Mouse (Mus musculus): ENCODE results near the gene Hoxd4.
A peak's percentile ranks its signal among the peaks of the same experiment; 100 is the strongest.

Hoxd4 gene

DNA sequence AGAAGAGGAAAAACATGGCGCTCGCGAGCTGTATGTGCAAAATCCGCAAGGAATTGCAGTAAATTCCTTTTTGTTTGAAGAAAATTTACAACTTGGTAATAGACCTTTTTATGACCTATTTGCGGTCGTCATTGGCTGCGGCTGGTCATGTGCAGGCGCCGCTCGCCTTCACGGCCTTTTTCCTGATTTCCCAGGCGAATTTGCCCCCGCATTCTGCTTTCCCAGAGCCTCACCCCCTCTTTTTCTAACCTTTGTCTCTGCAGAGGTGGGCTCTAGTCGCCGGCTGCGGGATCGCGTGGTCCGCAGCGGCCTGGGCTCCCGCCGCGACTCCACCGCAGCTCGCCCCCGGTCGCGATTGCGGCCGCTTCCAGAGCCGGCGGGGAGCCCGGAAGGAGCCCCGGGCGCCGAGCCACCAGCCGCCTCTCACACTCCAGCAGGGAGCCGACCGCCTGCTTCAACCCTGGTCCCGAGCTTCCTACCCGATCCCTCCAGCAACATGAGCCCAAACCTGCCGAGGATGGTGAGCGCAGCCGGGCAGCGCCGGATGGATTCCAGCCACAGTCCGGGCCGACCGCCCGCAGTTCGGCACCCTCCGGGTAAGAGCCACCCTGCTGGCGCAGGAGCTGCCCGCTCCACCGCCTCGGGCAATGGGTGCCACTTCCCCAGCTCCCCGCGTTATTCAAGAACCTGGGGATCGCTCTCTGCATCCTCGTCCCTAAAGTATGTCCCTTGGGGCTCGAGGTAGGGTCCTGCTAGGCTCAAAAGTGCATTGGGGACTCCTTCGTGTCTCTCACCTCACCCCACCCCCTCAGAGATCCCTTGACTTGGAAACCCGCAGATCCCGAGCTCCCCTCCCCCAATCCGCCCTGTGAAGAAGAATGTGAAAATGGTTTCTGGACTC, at the start of gene Hoxd4, which contains the start of gene Hoxd3:
Gene Hoxd4 (plus strand): TSS at position 209 of the 901 bp plus-strand sequence.
Gene Hoxd3 (plus strand): TSS at position 207 of the 901 bp plus-strand sequence.
- DNase-seq, result no peak

DNA sequence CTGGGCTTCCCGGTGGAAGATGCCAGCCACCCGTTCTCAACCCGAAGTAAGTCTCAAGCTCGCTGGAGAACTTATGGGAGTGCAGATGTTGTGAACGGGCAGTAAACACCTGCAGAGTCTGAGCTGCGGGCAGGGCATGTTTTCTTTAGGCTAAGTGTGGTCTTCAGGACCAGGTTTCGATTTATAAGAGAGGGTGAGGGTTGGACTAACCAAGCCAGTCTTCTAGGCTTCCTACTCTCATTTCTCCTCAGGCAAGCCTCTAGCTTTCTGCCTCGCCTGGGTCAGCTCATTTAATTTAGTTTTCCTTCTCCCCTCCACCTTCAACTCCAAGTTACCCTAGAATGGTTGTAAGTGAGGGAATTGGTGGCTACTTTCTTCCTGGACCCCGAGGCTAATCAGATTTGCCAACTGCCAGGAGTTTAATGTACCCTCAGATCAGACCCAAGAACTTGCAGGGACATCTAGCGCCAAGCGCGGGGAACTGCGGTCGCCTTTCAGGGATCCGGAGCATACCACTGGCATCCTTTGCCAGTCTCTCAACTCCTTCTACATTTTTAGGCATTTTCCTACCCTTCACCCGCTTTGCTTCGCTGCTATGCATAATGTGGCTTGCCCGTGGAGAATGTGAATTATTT, 48.3 kb upstream of the Hoxd4 start:
- no peak for DNase-seq

DNA sequence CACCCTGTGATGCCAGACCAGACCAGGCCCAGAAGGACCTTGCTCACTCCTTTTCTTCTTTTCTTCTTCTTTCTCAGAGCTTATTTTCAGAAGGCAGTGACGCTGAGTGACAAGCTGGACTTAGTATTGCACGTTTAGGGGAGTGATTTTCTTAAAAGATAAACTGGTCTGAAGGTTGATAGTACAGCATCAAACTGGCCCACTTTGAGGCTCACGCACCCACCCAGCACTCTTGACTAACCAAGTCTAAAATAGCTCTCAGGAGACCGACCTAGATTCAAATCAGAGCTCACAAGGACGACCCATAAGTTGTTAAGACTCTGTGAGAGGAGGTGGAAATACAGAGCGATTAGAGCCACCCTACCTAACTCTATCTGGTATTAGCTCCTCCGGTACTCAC, 45.3 kb upstream of the Hoxd4 start:
- no peak for DNase-seq

DNA sequence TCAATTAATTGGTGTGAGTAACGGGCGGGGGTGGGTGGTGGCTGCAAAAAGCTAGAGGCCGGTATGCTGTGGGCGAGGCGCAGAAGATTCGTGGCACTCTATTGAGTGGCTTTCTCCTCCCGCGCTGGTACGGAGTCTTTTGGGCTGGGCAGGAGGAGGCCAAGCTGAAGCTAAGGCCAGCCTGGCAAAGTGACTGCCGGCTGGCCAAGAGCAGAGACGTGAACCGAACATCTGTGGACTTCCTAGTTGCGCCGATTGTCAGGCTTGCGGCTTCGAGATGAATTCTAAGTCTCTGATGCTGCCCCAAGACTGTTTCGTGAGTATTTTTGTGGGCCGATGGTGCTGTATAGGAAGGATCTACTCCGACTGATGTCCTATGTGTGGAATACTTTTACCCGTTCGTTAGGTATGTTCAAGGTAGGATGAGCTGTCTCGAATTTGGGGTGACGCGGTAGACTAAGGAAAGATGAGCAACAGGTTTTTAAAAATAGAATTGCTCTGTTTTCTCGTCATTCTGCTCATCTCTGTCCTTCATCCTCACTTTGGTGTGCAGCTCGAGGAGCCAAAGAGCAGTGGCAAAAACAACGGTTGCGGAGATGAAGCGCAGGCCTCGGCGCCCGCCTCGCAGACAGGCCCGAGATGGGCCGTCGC, 44.4 kb upstream of the Hoxd4 start:
- DNase-seq, result no peak

DNA sequence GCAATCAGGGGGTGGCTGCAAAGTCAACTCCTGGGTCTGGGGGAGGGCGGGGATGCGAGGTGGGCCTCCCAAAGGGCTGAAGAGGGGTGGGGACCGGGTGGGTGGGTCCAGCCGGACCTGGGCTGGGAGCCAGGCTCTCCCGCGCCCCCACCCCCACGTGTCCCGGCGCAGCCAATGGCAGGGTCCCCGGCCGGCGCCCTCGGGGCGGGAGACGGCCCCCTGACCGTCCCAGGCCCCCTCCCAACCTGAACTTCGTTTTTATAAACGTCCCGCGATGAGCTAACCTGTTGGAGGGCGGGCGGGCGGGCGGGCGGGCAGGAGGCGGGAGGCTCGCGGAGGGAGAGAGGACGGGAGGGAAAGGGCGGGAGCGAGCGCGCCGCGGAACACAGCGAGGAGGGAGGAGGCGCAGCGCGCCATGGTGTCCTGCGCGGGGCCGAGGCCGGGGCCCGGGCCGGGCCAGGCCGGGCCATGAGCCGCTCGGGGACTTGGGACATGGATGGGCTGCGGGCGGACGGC, 43.8 kb upstream of the Hoxd4 start, which contains the start of gene Hoxd13:
Gene Hoxd13 (plus strand): TSS at position 469 of the 516 bp plus-strand sequence.
- DNase-seq, result no peak

DNA sequence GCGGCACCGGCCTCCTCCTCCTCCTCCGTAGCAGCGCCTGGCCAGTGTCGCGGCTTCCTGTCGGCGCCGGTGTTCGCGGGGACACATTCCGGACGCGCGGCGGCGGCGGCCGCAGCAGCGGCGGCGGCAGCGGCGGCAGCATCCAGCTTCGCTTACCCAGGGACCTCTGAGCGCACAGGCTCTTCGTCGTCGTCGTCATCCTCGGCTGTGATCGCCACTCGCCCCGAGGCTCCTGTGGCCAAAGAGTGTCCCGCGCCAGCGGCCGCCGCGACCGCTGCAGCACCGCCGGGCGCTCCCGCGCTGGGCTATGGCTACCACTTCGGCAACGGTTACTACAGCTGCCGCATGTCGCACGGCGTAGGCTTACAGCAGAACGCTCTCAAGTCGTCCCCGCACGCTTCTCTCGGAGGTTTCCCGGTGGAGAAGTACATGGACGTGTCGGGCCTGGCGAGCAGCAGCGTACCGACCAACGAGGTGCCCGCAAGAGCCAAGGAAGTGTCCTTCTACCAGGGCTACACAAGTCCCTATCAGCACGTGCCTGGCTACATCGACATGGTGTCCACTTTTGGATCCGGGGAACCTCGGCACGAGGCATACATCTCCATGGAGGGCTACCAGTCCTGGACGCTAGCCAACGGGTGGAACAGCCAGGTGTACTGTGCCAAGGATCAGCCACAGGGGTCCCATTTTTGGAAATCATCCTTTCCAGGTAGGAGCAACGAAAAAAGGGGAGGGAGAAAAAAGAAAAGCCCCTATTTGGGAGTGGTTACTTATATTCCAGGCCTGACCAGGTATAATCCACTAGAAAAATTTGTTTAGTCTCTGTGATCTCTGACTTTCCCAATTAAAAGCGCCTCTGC, 43.1 kb upstream of the Hoxd4 start:
- no peak for DNase-seq

DNA sequence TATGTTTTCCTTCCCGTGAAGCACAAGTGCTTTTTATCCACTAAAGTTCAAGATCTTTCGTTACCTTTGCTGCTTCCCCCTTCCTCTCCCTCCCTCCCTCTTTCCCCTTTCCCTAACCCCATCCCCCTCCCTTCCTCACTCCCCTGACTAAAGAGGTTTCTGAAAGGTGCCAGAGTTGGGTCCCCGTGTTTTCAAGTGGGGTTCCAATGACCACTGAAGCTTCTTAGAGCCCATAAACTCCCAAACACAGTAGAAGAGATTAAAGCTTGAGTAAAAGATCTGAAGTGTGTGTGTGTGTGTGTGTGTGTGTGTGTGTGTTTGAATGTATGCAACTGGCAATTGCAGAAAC, 42.5 kb upstream of the Hoxd4 start:
- DNase-seq, result no peak

DNA sequence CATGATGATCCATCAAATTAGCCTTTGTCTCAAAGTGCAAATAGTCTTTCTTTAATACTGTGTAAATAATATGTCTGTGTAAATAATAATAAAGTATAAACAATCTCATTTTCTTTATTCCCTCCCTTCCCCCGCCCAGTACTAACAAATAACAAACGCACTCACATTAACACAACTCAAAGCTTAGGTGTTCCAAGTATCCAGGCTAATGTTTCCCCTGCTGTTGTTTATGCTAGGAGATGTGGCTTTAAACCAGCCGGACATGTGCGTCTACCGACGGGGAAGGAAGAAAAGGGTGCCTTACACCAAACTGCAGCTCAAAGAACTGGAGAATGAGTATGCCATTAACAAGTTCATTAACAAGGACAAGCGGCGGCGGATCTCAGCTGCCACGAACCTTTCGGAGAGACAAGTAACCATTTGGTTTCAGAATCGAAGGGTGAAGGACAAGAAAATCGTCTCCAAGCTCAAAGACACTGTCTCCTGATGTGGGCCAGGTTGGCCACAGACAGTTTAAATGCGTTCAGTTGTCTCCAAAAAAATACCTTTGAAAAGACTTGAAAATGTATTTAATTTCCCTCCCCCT, 42.0 kb upstream of the Hoxd4 start:
- DNase-seq, result no peak

DNA sequence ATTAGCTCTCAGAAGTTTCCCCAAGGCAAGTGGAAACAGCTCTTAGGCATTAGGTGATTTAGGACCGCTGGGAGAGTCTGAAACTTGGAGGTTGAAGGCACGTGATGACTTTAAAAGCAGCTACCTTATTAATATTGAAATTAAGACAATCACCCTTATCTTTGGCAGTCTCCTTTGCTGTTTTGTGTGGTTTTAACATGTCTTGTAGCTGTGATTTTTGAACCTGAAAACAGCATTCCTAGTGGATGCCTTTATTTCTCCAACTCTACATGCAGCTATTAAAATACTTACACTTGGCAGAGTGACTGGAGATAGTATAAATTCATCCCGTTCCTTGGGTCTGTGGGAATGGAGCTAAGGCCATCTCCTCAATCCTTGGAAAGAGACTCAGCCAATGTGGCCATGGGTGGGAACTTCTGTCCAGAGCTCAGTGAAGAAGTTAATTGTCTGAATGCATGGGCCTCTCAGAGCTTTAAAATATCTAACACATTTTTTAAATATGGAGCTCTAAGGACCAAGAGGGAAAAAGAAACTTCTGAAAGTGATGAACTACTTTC, 41.0 kb upstream of the Hoxd4 start:
- DNase-seq, result no peak

DNA sequence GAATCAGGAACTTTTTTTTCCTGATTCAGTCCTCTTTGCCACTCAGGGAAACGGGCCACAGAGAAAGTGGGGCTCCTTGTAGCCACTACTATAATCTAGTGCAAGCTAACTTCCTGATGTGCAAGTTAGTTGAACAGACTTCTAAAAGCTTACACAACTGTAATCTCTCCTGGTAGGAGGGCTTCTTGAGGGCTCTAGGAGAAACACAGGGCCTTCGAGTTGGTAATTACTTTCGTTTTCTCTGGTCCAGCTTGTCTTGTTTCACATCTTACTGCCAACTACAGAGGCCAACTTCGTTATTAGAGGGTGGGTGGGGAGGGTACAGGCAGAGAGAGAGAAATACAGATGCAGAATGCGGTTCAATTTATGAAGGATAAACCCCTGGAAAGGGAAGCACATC, 39.9 kb upstream of the Hoxd4 start:
- DNase-seq, result no peak

DNA sequence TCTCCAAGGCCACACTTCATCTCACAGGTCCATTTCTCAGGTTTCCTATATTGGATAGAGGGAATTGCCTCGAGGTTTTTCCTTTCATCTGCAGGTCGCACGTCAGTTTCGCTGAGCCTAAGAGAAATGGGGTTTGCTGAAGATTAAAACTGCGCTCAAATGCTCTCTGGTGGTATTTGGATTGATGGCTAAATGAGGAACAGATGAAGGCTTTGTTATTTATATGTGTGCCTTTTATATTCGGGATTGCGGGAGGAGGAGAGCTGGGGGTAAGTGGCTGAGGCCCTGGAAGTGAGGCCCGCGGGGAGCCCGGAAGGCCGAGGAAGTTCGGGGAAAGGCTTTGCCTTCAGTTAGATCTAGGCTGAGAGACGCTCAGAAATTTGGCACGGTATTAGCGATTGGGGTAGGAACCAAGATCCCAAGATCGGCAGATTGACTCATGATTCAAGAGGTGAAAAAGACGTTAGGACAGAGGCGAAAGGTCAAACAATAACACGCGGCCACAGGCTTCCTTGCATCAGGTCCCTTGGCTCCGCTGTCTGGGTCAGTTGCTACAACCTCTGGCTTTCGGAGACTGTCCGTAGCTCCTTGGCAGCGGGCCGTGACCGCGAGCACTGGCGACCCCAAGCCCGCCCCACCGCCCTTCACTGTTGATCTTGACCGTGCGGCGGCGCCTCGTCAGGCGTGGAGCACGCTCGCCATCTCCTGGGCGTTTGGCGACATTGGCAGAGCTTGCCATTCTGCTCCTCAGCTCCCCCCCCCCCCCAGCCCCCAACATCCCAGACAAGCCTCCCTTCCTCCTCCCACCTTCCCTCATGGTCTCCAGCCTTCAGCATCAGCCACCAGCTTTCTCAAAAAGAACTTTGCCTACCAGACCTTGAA, 39.0 kb upstream of the Hoxd4 start:
- peak; percentile 54 for DNase-seq

DNA sequence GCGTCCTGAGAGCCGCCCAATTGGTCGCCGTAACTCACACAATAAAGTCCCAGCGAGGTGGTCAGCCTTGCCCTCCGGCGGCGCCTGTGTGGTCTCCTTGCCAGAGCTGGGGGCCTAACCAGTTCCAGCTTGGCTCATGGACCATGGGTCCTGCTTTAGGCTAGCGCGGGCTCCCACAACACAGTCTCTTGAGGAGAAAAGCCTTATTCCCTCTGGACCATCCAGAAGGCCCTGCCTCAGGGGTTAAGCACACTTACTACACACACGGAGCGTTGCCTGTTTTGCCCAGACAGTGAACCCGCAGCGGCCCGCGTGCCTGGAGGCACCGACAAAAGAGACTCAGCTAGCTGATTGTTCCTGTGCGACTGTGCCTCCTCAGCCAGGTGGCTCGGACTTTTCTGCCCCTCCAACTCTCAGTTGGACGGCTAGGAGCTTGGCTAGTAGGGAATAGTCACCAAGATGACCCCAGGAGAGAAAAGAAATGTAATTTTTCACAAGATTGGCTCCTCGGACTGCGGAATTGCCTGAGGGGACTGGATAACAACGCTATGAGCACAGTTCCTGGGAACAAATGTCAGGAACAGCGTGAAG, 37.8 kb upstream of the Hoxd4 start:
- no peak for DNase-seq

DNA sequence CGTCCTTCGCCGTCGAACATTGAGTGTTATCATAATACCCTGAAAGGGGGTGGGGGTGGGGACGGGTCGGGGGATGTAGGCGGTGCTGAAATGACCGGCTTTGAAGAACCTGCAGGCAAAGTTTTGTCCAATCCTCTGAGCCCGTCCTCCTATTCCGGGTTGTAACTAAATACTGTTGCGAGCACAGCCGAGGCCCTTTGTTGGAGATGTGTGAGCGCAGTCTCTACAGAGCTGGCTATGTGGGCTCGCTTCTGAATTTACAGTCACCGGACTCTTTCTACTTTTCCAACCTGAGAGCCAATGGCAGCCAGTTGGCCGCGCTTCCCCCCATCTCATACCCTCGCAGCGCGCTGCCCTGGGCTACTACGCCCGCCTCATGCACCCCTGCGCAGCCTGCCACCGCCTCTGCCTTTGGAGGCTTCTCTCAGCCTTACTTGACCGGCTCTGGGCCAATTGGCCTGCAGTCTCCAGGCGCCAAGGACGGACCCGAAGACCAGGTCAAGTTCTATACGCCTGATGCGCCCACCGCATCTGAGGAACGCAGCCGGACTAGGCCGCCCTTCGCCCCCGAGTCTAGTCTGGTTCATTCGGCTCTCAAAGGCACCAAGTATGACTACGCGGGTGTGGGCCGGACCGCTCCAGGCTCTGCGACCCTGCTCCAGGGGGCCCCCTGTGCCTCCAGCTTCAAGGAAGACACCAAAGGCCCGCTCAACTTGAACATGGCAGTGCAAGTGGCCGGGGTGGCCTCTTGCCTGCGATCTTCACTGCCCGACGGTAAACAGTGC, 36.7 kb upstream of the Hoxd4 start, which contains the start of gene Hoxd12:
Gene Hoxd12 (plus strand): TSS at position 133 of the 785 bp plus-strand sequence.
- DNase-seq, result no peak

DNA sequence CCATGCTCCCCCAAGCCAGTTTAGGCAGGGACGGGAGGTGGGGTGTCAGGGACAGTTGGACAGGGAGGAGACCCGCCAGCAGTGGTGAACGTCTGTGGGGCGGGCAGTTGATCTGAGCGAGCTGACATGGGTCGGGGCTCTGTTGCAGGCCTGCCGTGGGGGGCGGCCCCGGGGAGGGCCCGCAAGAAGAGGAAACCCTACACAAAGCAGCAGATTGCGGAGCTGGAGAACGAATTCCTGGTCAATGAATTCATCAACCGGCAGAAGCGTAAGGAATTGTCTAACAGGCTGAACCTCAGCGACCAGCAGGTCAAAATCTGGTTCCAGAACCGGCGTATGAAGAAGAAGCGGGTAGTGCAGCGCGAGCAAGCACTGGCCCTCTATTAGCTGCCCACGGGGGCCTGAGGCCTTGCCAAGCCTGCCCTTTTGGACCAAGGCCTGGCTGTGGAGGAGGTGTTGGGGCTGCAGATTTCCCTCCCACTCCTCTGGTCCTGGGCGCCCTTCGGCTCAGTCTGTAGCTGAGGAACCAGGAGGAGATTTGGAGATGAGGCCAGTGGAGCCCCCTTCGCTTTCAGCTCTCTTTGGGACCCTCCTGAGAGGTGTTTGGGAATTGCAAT, 36.0 kb upstream of the Hoxd4 start:
- no peak for DNase-seq

DNA sequence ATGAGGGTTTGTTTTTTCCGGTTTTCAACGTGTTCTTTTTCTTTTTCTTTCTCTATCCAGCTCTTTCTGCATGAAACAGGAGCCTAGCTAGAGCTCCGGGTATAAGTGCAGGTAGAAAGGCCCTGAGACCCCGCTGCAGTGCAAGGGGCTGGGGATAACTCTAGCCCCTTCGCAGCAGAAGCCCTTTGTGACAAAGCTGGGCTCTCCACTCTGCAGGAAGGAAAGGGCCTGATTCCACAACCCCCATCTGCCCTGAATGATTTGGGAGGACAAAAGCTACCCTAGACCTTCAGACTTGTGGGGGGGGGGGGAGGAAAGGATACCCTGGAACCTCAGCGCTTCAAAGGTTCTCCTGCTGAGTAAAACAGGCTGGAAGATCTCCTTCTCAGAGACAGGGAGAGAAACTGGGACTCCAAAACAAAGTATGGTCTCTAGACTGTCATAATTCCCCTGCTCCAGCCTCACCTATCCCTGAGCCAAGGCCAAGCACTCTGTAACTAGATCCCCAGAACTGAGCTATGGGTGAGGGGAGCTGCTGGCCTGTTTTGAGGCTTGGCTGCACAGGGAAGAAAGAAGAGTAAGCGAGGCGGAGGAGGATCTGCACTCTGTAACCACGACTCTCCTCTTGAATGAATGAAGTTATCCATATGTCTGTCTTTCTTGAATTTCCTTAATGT, 35.2 kb upstream of the Hoxd4 start:
- DNase-seq, result no peak

DNA sequence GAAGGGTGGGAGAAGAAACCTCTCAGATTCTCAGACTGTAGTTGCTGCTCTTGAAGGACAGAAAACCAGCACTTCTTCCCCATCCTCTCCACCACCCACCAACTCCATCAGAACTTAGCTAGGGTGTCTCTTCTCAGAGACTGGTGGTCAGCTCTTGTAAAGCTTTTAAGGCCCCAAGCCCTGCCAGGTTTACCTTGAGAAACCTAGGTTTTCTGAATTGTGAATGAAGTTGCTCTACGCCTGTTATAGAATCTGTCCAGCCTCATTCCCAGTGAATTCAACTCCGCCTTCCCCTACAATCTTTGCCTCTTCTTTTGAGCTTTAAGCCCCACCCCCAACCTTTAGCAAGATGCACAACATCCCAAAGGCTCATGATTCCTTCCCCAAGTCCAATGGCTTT, 34.6 kb upstream of the Hoxd4 start:
- DNase-seq, result no peak

DNA sequence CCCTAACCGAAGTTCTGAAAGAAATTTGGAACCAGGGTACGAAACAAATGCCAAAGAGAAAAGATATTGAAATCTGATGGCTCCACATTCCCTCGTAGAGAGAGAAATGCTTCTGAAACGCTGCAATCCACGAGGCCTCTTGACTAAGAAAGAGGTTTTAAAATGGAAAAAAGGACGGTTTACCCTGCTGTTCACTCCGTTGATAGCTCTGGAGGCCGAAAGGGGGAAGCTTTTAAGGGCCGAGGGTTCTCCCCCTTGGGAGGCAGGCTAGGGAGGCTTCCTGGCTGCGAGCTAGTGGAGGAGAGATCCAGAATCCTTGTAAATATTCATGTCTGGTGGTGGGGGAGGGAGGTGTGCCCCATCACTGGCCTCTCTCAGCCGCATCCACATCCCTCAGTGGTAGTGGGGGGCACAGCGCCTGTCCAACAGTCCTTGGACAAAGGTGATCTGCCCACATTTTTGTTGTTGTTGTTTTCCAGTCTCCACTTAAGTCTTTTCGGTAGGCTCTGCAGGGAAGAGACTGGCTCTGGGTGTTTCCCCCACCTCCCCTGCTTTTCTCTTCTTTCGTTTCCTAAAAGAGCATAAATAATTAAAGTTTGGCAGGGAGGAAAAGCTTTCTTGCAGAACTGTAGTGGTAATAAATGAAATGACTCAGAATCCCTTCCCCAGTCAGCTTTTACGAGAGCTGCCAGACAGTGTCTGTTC, 32.7 kb upstream of the Hoxd4 start, which contains the start of gene Hoxd11:
Gene Hoxd11 (plus strand): TSS at position 667 of the 705 bp plus-strand sequence.
- no peak for DNase-seq

DNA sequence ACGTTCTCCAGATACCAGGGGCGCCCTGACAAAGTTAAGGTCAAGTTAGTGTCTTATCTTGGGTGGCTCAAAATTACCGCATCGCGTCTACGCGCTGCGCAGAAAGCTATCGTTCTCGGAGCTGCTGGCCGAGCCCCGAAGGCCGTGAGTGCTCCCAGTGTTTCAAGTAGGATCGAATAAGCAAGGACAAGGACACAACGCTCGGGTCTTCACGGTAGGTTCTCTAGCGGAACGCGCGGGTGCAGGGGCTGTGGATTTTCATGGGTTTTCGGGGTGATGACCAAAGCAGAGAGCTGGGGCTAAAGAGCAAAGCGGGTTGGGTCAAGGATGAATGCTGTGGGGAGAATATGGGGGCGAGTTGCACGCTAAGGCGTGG, 32.1 kb upstream of the Hoxd4 start:
- no peak for DNase-seq

All from liver (tissue).